Mouse (Mus musculus) cortical plate, adult 2 months (tissue): ENCODE results near the gene Trmt112. TPM values are rescaled to one million over a fixed set of nuclear protein-coding genes. Genes with fewer than 3 reads are reported as not detected.
A peak's percentile ranks its signal among the peaks of the same experiment; 100 is the strongest.

Experiments used
- H3K27ac ChIP-seq: fragments of 200-500 bp; 2 replicates; pipeline ENCODE4 v1.5.1; 2012; ENCODE audit warnings: low read length, control low read depth, inconsistent platforms; ENCODE audit not compliant: insufficient read depth
- H3K4me1 ChIP-seq: fragments of 200-500 bp; 2 replicates; pipeline ENCODE4 v1.6.1; 2011; ENCODE audit warnings: low read length; ENCODE audit not compliant: control insufficient read depth, insufficient read depth
- H3K4me3 ChIP-seq: fragments of 200-500 bp; 2 replicates; pipeline ENCODE4 v1.5.1; 2011; ENCODE audit warnings: mild to moderate bottlenecking, low read length, control low read depth; ENCODE audit not compliant: insufficient read depth
- CTCF ChIP-seq: fragments of 200-500 bp; IDR thresholded peaks from 2 replicates; pipeline ENCODE4 v1.5.1; 2011; ENCODE audit warnings: mild to moderate bottlenecking, control low read depth, low read length; ENCODE audit not compliant: insufficient read depth; ENCODE audit errors: extremely low read depth
- POLR2A ChIP-seq: fragments of 200-500 bp; IDR thresholded peaks from 2 replicates; pipeline ENCODE4 v1.6.1; 2011; ENCODE audit warnings: mild to moderate bottlenecking, low read length, control low read depth; ENCODE audit not compliant: insufficient read depth; ENCODE audit errors: extremely low read depth
- polyA plus RNA-seq: library from polyadenylated mRNA; depleted of rRNA; stranded (reverse); fragments of >200 nt; gene quantifications from 2 replicates; pipeline ENCODE4 v1.2.3, GENCODE M21; 2012; rRNA removed

The Trmt112 gene
- polyA plus RNA-seq, 1 experiment: 96.5 TPM

DNA sequence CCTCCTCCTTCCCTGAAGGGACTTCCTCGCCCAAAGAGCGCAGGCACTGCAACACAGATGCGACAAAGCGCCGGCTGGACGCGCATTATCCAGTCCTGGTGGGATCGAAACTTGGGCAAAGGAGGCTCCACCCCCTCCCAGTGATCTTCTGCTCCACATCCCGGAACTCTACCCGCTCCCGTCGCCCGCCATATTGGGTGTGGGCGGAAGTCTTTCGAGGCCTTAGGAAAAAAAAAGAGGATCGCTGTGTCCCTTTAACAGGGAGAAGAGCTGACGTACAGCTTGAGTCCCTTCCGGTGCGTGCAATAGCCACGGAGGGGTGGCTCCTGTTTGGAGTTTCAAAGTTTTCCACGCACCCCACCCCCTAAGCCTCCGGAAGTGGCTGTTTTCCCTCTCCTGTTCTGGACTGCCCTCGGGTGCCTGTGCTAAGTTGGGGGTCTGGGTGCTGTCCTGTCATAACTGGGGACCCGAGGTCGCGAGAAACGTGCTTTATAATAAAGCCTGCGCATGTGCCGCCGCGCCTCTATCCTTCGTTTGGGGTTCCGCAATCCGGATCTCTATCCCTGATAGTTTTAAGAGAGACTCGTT lies 42.0 kb downstream of the Trmt112 start:
- Histone ChIP-seq H3K4me3 (peak overlapping the region; percentile 66), H3K4me1 (peaks cover 2% of the 10 kb centered on the region; the same call in 1 of the 2 replicates), H3K27ac (peak overlapping the region; percentile 76)
- TF ChIP-seq POLR2A (peak; percentile 69), CTCF (no peak)

DNA sequence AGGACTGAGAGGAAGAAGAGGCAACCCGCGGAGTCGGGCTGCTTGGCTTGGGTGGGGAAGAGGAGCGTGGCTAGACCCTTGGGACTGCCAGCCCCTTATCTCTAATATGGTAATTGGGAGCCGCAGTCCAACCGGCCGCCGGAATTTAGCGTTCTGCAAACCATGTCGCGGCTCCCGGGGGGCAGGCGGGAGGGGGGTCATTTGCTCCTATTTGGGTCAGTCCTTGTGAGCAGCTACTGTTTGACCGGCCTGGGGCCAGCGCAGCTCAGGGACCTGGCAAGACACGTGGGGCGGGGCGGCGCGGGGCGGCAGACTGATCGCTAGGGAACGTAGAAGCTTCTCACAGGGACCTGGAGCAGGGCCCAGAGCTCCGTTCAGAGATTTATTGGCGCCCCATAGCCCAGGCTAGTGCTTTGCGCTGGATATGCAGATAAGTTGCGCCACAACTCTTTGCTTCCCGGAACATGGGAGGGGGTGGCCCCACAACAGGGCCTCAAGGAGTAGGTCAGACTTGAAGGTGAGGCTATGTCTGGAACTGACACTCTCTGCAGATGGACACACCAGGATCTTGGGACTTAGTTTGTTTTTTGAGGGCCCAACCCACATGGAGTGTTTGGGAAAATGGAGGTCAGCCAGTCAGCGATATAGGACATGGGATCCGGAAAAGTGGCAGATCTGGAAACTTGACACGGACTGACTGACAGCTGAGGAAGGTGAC lies 42.7 kb downstream of the Trmt112 start:
- H3K4me1 ChIP-seq: peaks cover 2% of the 10 kb centered on the region; the same call in 1 of the 2 replicates
- peak overlapping the region; percentile 76 for H3K27ac ChIP-seq
- H3K4me3 ChIP-seq: peak overlapping the region; percentile 66
- no peak for TF ChIP-seq POLR2A
- no peak for TF ChIP-seq CTCF

DNA sequence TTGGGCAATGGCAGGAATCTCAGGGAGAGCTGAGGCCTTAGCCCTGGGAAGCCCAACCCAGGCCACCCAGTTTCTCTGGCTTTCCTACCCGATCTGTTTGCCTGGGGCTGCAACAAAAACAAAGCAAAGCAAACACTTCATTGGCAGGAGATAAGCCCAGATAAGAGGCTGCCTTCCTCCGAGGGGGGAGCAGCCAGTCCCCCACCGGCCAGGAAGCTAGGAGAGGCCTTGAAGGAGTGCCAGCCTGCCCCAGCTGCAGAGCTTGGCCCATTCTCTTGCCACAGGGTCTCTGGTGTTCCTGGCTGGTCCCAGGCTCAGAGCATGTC lies 43.2 kb downstream of the Trmt112 start:
- H3K4me3 ChIP-seq: peak overlapping the region; percentile 66
- TF ChIP-seq CTCF: no peak
- TF ChIP-seq POLR2A: no peak
- H3K4me1 ChIP-seq: peaks cover 2% of the 10 kb centered on the region; the same call in 1 of the 2 replicates

DNA sequence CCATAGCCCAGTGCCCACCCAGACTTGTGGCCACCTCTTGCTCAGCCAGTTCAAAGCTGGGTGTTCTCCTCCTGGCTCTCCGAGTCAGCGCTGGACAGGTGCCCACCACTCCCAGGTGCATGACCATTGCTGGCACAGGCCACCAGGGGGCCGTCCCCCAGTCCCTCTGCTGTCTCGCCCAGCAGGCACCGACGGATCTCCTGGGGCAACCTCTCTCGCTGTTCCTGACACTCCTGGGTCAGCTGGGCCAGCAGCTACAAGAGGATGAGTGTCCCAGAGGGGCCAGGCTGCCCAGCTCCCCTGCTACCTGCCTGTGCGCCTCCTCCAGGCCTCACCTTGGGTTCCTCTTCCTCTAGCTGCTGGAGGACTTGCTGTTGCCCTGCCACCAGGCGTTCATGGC lies 44.5 kb downstream of the Trmt112 start:
- no peak for TF ChIP-seq POLR2A
- no peak for TF ChIP-seq CTCF
- Histone ChIP-seq H3K4me1 (peaks cover 2% of the 10 kb centered on the region; the same call in 1 of the 2 replicates), H3K4me3 (no peak overlapping the region), H3K27ac (no peak overlapping the region)

More for the DNA sequence above, 43.2 kb downstream of the Trmt112 start:
- H3K27ac ChIP-seq: peak overlapping the region; percentile 76

DNA sequence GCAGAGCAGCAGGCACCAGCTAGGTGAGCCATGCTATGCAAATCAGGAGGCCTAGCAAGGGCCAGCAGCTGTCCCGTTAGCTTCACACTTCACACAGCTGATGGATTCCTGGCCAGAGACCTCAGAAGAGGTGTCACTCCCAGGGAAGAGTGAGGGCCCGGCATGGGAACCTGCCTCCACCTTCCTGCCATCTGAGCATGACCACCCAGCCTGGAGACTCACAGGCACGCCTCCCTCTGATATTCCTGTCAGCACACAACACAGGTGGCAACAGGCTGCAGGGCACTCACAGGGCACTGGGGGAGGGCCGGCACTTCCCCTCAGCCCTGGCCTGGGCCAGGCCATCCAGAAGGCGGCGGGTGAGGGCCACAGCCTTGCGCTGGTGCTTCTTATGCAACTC lies 45.9 kb downstream of the Trmt112 start:
- Histone ChIP-seq H3K27ac (no peak overlapping the region), H3K4me1 (peaks cover 2% of the 10 kb centered on the region; the same call in 1 of the 2 replicates), H3K4me3 (no peak overlapping the region)
- TF ChIP-seq POLR2A: no peak
- TF ChIP-seq CTCF: no peak

DNA sequence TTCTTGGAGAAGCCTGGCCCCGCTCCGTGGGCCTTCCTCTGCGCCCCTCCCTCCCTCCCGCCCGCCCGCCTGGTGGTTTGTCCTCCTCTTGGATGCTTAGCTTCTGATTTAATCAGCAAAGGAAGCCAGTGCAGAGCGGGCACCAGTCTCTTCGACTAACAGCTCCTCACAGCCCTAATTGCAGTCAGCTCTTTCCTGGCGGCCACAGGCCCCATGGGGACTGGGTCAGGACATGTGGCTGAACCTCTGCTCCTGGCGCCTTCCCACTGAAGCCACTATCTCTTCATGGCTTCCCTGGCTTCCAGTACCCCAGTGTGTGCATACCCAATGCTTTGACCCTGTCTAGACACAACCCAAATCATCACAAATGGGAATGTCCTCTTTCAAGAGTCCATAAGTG lies 47.0 kb downstream of the Trmt112 start:
- Histone ChIP-seq H3K4me1 (peaks cover 2% of the 10 kb centered on the region; the same call in 1 of the 2 replicates), H3K4me3 (no peak overlapping the region), H3K27ac (no peak overlapping the region)
- no peak for TF ChIP-seq POLR2A
- TF ChIP-seq CTCF: no peak

Other genes starting within 250 kb of the Trmt112 start
- 39.3 and 39.9 TPM in 2 replicates for gene Rps6ka4, start 69.1 kb upstream of the Trmt112 start, polyA plus RNA-seq
- 1.9 and 4.0 TPM in 2 replicates for gene Ccdc88b, start 51.5 kb upstream of the Trmt112 start, polyA plus RNA-seq
- gene Prdx5, start 408 bp downstream of the Trmt112 start, polyA plus RNA-seq: 366 and 368 TPM in 2 replicates
- 59.2 and 62.9 TPM in 2 replicates for gene Esrra, start 12.1 kb downstream of the Trmt112 start, polyA plus RNA-seq
- gene Catsperz, start 15.7 kb downstream of the Trmt112 start, polyA plus RNA-seq: 31.9 and 33.9 TPM in 2 replicates
- gene Kcnk4, start 24.8 kb downstream of the Trmt112 start, polyA plus RNA-seq: 57.1 and 59.0 TPM in 2 replicates
- gene Bad, start 32.2 kb downstream of the Trmt112 start, polyA plus RNA-seq: 60.4 and 66.3 TPM in 2 replicates
- 117 and 121 TPM in 2 replicates for gene Gpr137, start 32.8 kb downstream of the Trmt112 start, polyA plus RNA-seq
- 48.3 and 49.4 TPM in 2 replicates for gene Ppp1r14b, start 65.3 kb downstream of the Trmt112 start, polyA plus RNA-seq
- 17.4 and 18.4 TPM in 2 replicates for gene Plcb3, start 66.8 kb downstream of the Trmt112 start, polyA plus RNA-seq
- gene Fkbp2, start 70.8 kb downstream of the Trmt112 start, polyA plus RNA-seq: 215 and 217 TPM in 2 replicates
- 99.6 and 107 TPM in 2 replicates for gene Vegfb, start 78.0 kb downstream of the Trmt112 start, polyA plus RNA-seq
- 39.1 and 40.3 TPM in 2 replicates for gene Dnajc4, start 82.9 kb downstream of the Trmt112 start, polyA plus RNA-seq
- 13.4 and 13.9 TPM in 2 replicates for gene Nudt22, start 86.4 kb downstream of the Trmt112 start, polyA plus RNA-seq
- 24.2 and 25.8 TPM in 2 replicates for gene Trpt1, start 86.4 kb downstream of the Trmt112 start, polyA plus RNA-seq
- gene Fermt3, start 109.8 kb downstream of the Trmt112 start, polyA plus RNA-seq: 5.6 and 6.0 TPM in 2 replicates
- gene Stip1, start 130.3 kb downstream of the Trmt112 start, polyA plus RNA-seq: 133 and 140 TPM in 2 replicates
- 19.1 and 22.2 TPM in 2 replicates for gene Macrod1, start 147.1 kb downstream of the Trmt112 start, polyA plus RNA-seq
- 8.2 and 9.2 TPM in 2 replicates for gene Flrt1, start 196.0 kb downstream of the Trmt112 start, polyA plus RNA-seq